ENCODE assay signal across 20 mouse cellular contexts in the genomic region with DNA sequence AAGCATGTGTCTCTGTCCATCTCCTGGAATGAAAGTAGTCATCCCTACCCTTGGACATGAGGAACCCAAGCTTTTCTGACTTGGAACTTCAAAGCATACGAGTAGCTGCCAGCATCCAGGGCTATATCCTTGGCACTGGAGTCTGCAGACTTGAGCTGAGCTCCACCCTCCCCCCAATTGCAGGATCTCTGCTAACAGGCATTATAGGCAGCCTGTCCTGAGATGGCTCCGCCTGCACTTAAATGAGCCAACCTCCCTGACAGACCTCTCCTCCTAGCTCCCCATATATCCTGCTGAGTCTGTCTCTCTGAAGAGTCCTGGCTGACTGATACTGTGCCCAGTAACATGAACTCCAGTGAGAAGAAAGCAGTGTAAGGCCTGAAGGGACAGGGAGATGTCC.
DNase-seq lines count a peak whose midpoint lies in the region; ATAC-seq and TF ChIP-seq lines count a peak whose summit lies in the region.
"Had no signal": no experiment of that assay in that cellular context is flagged by ENCODE, and none has a peak within 500 bp of the region (broad histone marks: within the 10 kb centered on the region; RNA-seq: fewer than 3 reads in every experiment).

No protein-coding gene starts in this region.

- in situ Hi-C loops in Patski (cut with MboI; ENCODE audit: low pct_unique_long_range_greater_than_20kb), result no loop called here

- WGBS in embryonic facial prominence, embryonic 13.5 days, result 71% methylated on average over 2 of the region's 2 CpGs
- 66% methylated on average over 2 of the region's 2 CpGs for WGBS in embryonic facial prominence, embryonic 10.5 days
- 59% methylated on average over 2 of the region's 2 CpGs for WGBS in lung, embryonic 15.5 days

- no peak for DNase-seq in embryonic facial prominence, embryonic 10.5 days (ENCODE audit: low spot score)
- no peak for DNase-seq in lung, postnatal 4 days
- no peak for DNase-seq in Patski (ENCODE audit: low read depth, low spot score)
- DNase-seq in left cerebral cortex, adult 8-10 months (ENCODE audit: low spot score in 2 of 2), result no peak
- DNase-seq: adrenal gland, postnatal 36 days; B cell, adult 2 months; cerebellum, adult 11 months; cerebellum, adult 9-11 months had no signal

- 0 out of 2 replicates have a peak overlapping the region, but pooled peaks have one; percentile 8 for H3K27ac ChIP-seq in embryonic facial prominence, embryonic 13.5 days
- no peak overlapping the region for H3K27ac ChIP-seq in embryonic facial prominence, embryonic 10.5 days (replicated peaks)
- H3K27ac ChIP-seq in lung, embryonic 15.5 days, result no peak overlapping the region
- H3K27ac ChIP-seq: embryonic facial prominence, embryonic 15.5 days; gastrocnemius, adult 2 months; hindbrain, embryonic 13.5 days had no signal

- CTCF ChIA-PET in Patski (lab: Charles Lee), result no interaction called here

- no peaks in the 10 kb centered on the region for H3K36me3 ChIP-seq in embryonic facial prominence, embryonic 13.5 days
- H3K36me3 ChIP-seq in embryonic facial prominence, embryonic 10.5 days (replicated peaks), result no peaks in the 10 kb centered on the region
- no peaks in the 10 kb centered on the region for H3K36me3 ChIP-seq in lung, embryonic 15.5 days
- H3K36me3 ChIP-seq: embryonic facial prominence, embryonic 15.5 days; G1E; hindbrain, embryonic 13.5 days had no signal

- H3K9ac ChIP-seq in embryonic facial prominence, embryonic 13.5 days, result no peak overlapping the region
- no peak overlapping the region for H3K9ac ChIP-seq in lung, embryonic 15.5 days
- H3K9ac ChIP-seq: embryonic facial prominence, embryonic 15.5 days; forebrain, postnatal 0 days; hindbrain, embryonic 13.5 days had no signal

- no peak overlapping the region for H3K4me3 ChIP-seq in embryonic facial prominence, embryonic 13.5 days
- H3K4me3 ChIP-seq in embryonic facial prominence, embryonic 10.5 days, result no peak overlapping the region
- no peak overlapping the region for H3K4me3 ChIP-seq in lung, embryonic 15.5 days
- H3K4me3 ChIP-seq: embryonic facial prominence, embryonic 15.5 days; gastrocnemius, adult 2 months; hindbrain, embryonic 13.5 days had no signal

- H3K4me2 ChIP-seq in embryonic facial prominence, embryonic 13.5 days, result no peak overlapping the region
- no peak overlapping the region for H3K4me2 ChIP-seq in lung, embryonic 15.5 days
- H3K4me2 ChIP-seq: embryonic facial prominence, embryonic 15.5 days; heart, embryonic 11.5 days; hindbrain, embryonic 13.5 days had no signal

- no peaks in the 10 kb centered on the region for H3K9me3 ChIP-seq in embryonic facial prominence, embryonic 13.5 days
- H3K9me3 ChIP-seq in embryonic facial prominence, embryonic 10.5 days, result no peaks in the 10 kb centered on the region
- no peaks in the 10 kb centered on the region for H3K9me3 ChIP-seq in lung, embryonic 15.5 days
- H3K9me3 ChIP-seq: embryonic facial prominence, embryonic 15.5 days; hindbrain, embryonic 13.5 days had no signal

- POLR2A ChIA-PET in Patski (lab: Charles Lee), result interaction anchor here (0.6 kb wide), 1 partner anchor 34 kb away, joined by 4 read pairs; no protein-coding TSS in a partner anchor

- H3K27me3 ChIP-seq in embryonic facial prominence, embryonic 13.5 days, result peaks cover 4% of the 10 kb centered on the region; the same call in 1 of the 2 replicates
- peaks cover 92% of the 10 kb centered on the region for H3K27me3 ChIP-seq in embryonic facial prominence, embryonic 10.5 days (replicated peaks; ENCODE audit: low read depth, poor library complexity, severe bottlenecking)
- no peaks in the 10 kb centered on the region for H3K27me3 ChIP-seq in lung, embryonic 15.5 days
- peaks cover 48% of the 10 kb centered on the region for H3K27me3 ChIP-seq in Patski
- H3K27me3 ChIP-seq: CH12.LX had no signal

- ATAC-seq in embryonic facial prominence, embryonic 13.5 days (ENCODE audit: insufficient number of reproducible peaks, insufficient read depth, low FRiP score, low TSS enrichment, low read depth), result no peak
- ATAC-seq in lung, embryonic 15.5 days (ENCODE audit: borderline replicate concordance, extremely low read depth, low FRiP score, low TSS enrichment), result peak; percentile 35; the same call in 1 of the 2 replicates
- ATAC-seq in Patski, result peak; percentile 31
- ATAC-seq in activated CD4-positive, CD25-positive, alpha-beta regulatory T cell, adult 4 months, result no peak
- ATAC-seq: forebrain, embryonic 14.5 days; forebrain, postnatal 0 days; hindbrain, embryonic 16.5 days had no signal

- no peak for TF ChIP-seq CTCF in Patski (IDR thresholded peaks at IDR 0.05)

- peaks cover 31% of the 10 kb centered on the region for H3K4me1 ChIP-seq in embryonic facial prominence, embryonic 13.5 days
- peaks cover 42% of the 10 kb centered on the region for H3K4me1 ChIP-seq in embryonic facial prominence, embryonic 10.5 days
- peaks cover 42% of the 10 kb centered on the region for H3K4me1 ChIP-seq in lung, embryonic 15.5 days

Comparison
In these comparisons a context has a peak if more than half of its experiments do, and no peak if none do; other contexts are left out.
1. ATAC-seq: peak in lung, embryonic 15.5 days (single experiment) and Patski (single experiment); none in embryonic facial prominence, embryonic 13.5 days (single experiment) and activated CD4-positive, CD25-positive, alpha-beta regulatory T cell, adult 4 months (single experiment).